Mouse (Mus musculus) midbrain, embryonic 15.5 days (tissue): ENCODE measurements around the gene Gm20388. TPM values are rescaled to one million over a fixed set of nuclear protein-coding genes. Genes with fewer than 3 reads are reported as not detected.

Experiments
- ATAC-seq: fragments of 200-750 bp; cut with Nextera tagmentation; replicated peaks from 2 replicates; pipeline ENCODE4 v1.8.0; 2017; ENCODE audit warnings: moderate TSS enrichment
- H3K27ac ChIP-seq: fragments of 300-500 bp; sonication (generic); 2 replicates; pipeline ENCODE4 v1.5.1; 2015; ENCODE audit warnings: mild to moderate bottlenecking, inconsistent platforms
- H3K27me3 ChIP-seq: fragments of 300-500 bp; sonication (generic); replicated peaks from 2 replicates; pipeline ENCODE4 v1.6.1; 2015; ENCODE audit warnings: inconsistent platforms
- H3K36me3 ChIP-seq: fragments of 300-500 bp; sonication (generic); replicated peaks from 2 replicates; pipeline ENCODE4 v1.6.1; 2015; ENCODE audit warnings: inconsistent platforms
- H3K4me1 ChIP-seq: fragments of 300-500 bp; sonication (generic); 2 replicates; pipeline ENCODE4 v1.6.1; 2015; ENCODE audit warnings: inconsistent platforms
- H3K4me2 ChIP-seq: fragments of 300-500 bp; sonication (generic); 2 replicates; pipeline ENCODE4 v1.6.1; 2015; ENCODE audit warnings: inconsistent platforms, mild to moderate bottlenecking, moderate library complexity
- H3K4me3 ChIP-seq: fragments of 300-500 bp; sonication (generic); 2 replicates; pipeline ENCODE4 v1.5.1; 2015; ENCODE audit warnings: mild to moderate bottlenecking, inconsistent platforms
- H3K9ac ChIP-seq: fragments of 300-500 bp; sonication (generic); 2 replicates; pipeline ENCODE4 v1.6.1; 2015; ENCODE audit warnings: mild to moderate bottlenecking, inconsistent platforms
- H3K9me3 ChIP-seq: fragments of 300-500 bp; sonication (generic); 2 replicates; pipeline ENCODE4 v1.6.1; 2016; ENCODE audit warnings: inconsistent platforms
- WGBS: fragments of 180-500 bp; shearing (Covaris S2); methylation state at CpG from one replicate; pipeline ENCODE4 v1.1.7; 2015; ENCODE audit warnings: mixed read lengths; 5-methylcytosine and 5-hydroxymethylcytosine counted together
- polyA plus RNA-seq: library from polyadenylated mRNA; unstranded; fragments of >200 nt; fragmentation: Nextera tagmentation; extraction: Ambion mirVana; gene quantifications from 2 replicates; pipeline ENCODE4 v1.2.1, GENCODE M21; 2015

Gm20388 gene
- polyA plus RNA-seq, 1 experiment from 2014 or later, result 5.6 TPM

- Histone ChIP-seq H3K27me3 (no peaks in the 10 kb centered on the region), H3K4me1 (peaks cover 56% of the 10 kb centered on the region), H3K4me2 (no peak overlapping the region), H3K4me3 (no peak overlapping the region), H3K9me3 (no peaks in the 10 kb centered on the region), H3K27ac (peak overlapping the region; percentile 71), H3K9ac (no peak overlapping the region), H3K36me3 (no peaks in the 10 kb centered on the region)
- WGBS, result 62% methylated on average over 4 of the region's 4 CpGs
- ATAC-seq, result no peak
These were observed 4376.0 kb downstream of the Gm20388 start for GRCm38 (mm10) chr8:124286461-124287124.

- Histone ChIP-seq H3K9me3 (no peaks in the 10 kb centered on the region), H3K4me1 (peaks cover 46% of the 10 kb centered on the region), H3K27ac (no peak overlapping the region), H3K36me3 (no peaks in the 10 kb centered on the region), H3K9ac (no peak overlapping the region), H3K4me2 (no peak overlapping the region), H3K27me3 (no peaks in the 10 kb centered on the region), H3K4me3 (no peak overlapping the region)
- ATAC-seq, result no peak
- 87% methylated on average over 4 of the region's 4 CpGs for WGBS
These were observed 4377.7 kb downstream of the Gm20388 start for GRCm38 (mm10) chr8:124288215-124288864.

DNA sequence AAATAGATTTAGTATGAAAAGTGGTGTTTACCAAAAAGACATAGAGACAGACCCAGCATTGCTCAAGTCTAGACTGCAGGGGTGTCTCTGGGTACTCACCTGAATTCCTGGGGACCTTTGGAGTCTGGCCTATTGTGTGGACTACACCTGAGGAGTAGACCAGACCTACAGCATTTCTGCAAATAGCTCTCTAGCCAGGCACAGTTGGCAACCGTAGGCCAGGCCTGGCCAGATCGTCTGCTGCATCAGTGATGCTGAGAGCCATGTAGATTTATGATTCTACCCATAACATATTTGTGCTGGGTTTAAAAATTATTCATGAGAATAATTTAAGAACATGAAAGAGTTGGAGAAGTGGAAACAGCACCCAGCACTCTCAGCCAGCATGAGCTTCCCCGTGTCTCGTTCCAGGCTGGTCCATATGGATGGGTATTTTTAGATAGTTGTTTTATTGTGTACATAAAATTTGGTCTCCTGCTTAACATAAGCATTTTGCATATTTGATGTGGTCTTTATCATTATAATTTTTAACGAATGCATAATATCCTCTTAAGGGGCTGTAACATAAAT is 4378.9 kb downstream of the Gm20388 start:
- Histone ChIP-seq H3K27me3 (no peaks in the 10 kb centered on the region), H3K9me3 (no peaks in the 10 kb centered on the region), H3K4me1 (peaks cover 43% of the 10 kb centered on the region), H3K9ac (no peak overlapping the region), H3K4me3 (no peak overlapping the region), H3K27ac (no peak overlapping the region), H3K36me3 (no peaks in the 10 kb centered on the region), H3K4me2 (no peak overlapping the region)
- WGBS, result 85% methylated on average over 5 of the region's 5 CpGs
- no peak for ATAC-seq

GRCm38 (mm10) chr8:124290911-124291691 is 4380.5 kb downstream of the Gm20388 start:
- peaks cover 4% of the 10 kb centered on the region; the same call in 1 of the 2 replicates for H3K36me3 ChIP-seq
- H3K27ac ChIP-seq, result no peak overlapping the region
- WGBS, result 86% methylated on average over 9 of the region's 9 CpGs
- no peak for ATAC-seq
- H3K4me2 ChIP-seq, result no peak overlapping the region
- H3K27me3 ChIP-seq, result no peaks in the 10 kb centered on the region
- H3K9me3 ChIP-seq, result no peaks in the 10 kb centered on the region
- no peak overlapping the region for H3K4me3 ChIP-seq
- peaks cover 30% of the 10 kb centered on the region for H3K4me1 ChIP-seq
- no peak overlapping the region for H3K9ac ChIP-seq

DNA sequence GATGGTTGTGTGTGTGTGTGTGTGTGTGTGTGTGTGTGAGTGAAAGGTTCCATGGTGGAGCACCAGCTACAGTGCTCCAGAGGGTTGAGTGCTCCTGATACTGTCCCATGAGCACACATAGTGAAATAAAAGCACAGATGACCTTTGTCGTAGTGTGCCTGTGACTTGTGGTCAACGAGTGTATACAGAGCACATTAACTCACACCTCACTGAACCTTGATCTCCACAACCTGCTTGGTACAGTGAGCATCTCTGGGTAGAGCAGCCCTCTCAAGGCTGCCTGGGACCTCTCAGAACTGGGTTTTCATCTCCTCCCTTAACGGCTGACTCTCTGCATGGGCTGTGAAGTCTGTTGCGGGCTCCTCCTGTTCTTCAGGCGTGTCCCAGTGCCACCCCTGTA is 4381.1 kb downstream of the Gm20388 start:
- WGBS, result 92% methylated on average over 5 of the region's 5 CpGs
- H3K27me3 ChIP-seq, result no peaks in the 10 kb centered on the region
- peaks cover 4% of the 10 kb centered on the region; the same call in 1 of the 2 replicates for H3K36me3 ChIP-seq
- no peak overlapping the region for H3K4me3 ChIP-seq
- no peak for ATAC-seq
- no peak overlapping the region for H3K9ac ChIP-seq
- no peaks in the 10 kb centered on the region for H3K9me3 ChIP-seq
- H3K27ac ChIP-seq, result no peak overlapping the region
- H3K4me2 ChIP-seq, result no peak overlapping the region
- H3K4me1 ChIP-seq, result peaks cover 24% of the 10 kb centered on the region

- WGBS, result 77% methylated on average over 9 of the region's 9 CpGs
- Histone ChIP-seq H3K27ac (no peak overlapping the region), H3K9me3 (no peaks in the 10 kb centered on the region), H3K4me3 (no peak overlapping the region), H3K4me2 (no peak overlapping the region), H3K9ac (no peak overlapping the region), H3K27me3 (no peaks in the 10 kb centered on the region), H3K4me1 (peaks cover 19% of the 10 kb centered on the region), H3K36me3 (peaks cover 4% of the 10 kb centered on the region; the same call in 1 of the 2 replicates)
- ATAC-seq, result no peak
These were observed 4382.3 kb downstream of the Gm20388 start for GRCm38 (mm10) chr8:124292965-124293364.

DNA sequence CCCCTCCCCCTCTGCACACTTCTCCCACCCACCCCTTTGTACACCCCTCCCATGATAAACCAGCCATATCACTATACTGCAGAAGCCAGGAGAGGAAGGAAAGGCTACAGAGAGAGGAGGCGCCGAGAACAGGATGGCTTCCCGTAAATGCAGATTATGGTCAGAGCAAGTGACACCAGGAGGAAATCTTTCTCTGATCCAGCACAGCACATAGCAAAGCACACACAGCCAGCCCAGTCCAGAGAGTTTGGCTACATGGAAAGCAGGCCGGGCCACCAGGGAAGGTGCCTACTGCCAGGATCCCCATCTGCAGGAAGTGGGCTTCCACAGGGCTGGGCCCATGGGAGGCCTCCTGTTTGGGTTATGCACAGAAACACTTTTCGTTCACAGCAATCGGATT is 4383.8 kb downstream of the Gm20388 start:
- 77% methylated on average over 6 of the region's 6 CpGs for WGBS
- no peak for ATAC-seq
- Histone ChIP-seq H3K4me2 (no peak overlapping the region), H3K4me1 (peaks cover 19% of the 10 kb centered on the region), H3K9ac (no peak overlapping the region), H3K4me3 (no peak overlapping the region), H3K36me3 (peaks cover 4% of the 10 kb centered on the region; the same call in 1 of the 2 replicates), H3K9me3 (no peaks in the 10 kb centered on the region), H3K27me3 (no peaks in the 10 kb centered on the region), H3K27ac (no peak overlapping the region)

DNA sequence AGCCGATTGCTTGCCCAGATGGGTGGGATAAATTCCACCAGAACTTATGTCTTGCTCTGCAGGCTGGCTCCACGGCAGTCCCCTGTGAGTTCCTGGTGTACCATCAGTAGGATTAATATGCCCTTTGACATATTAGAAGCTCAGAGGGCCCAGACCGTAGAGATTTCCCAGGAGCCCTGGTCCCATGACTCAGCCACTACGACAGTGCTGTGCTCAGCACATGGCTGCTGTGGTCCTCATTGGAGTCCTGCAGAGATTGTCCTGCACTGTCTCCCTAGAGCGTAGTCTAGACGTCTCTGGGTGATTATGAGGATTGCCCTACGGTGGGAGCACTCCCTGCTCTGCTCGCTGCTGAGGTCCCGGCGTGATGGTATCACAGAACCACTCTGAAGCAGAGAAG is 4384.3 kb downstream of the Gm20388 start:
- ATAC-seq, result no peak
- Histone ChIP-seq H3K36me3 (peaks cover 4% of the 10 kb centered on the region; the same call in 1 of the 2 replicates), H3K27me3 (no peaks in the 10 kb centered on the region), H3K4me3 (no peak overlapping the region), H3K4me1 (peaks cover 19% of the 10 kb centered on the region), H3K4me2 (no peak overlapping the region), H3K27ac (no peak overlapping the region), H3K9me3 (no peaks in the 10 kb centered on the region), H3K9ac (no peak overlapping the region)
- 76% methylated on average over 10 of the region's 10 CpGs for WGBS

GRCm38 (mm10) chr8:124295357-124295756 is 4384.7 kb downstream of the Gm20388 start:
- ATAC-seq, result no peak
- H3K9ac ChIP-seq, result no peak overlapping the region
- H3K9me3 ChIP-seq, result no peaks in the 10 kb centered on the region
- no peak overlapping the region for H3K4me3 ChIP-seq
- H3K27ac ChIP-seq, result no peak overlapping the region
- no peak overlapping the region for H3K4me2 ChIP-seq
- 94% methylated on average over 6 of the region's 6 CpGs for WGBS
- H3K4me1 ChIP-seq, result peaks cover 19% of the 10 kb centered on the region
- H3K27me3 ChIP-seq, result no peaks in the 10 kb centered on the region
- H3K36me3 ChIP-seq, result peaks cover 4% of the 10 kb centered on the region; the same call in 1 of the 2 replicates

- Histone ChIP-seq H3K27me3 (no peaks in the 10 kb centered on the region), H3K36me3 (no peaks in the 10 kb centered on the region; the same call in 1 of the 2 replicates), H3K4me3 (no peak overlapping the region), H3K9ac (no peak overlapping the region), H3K9me3 (no peaks in the 10 kb centered on the region), H3K27ac (no peak overlapping the region), H3K4me1 (0 out of 2 replicates have a peak, but pooled peaks cover 8% of the 10 kb centered on the region), H3K4me2 (no peak overlapping the region)
- no peak for ATAC-seq
- 95% methylated on average over 4 of the region's 4 CpGs for WGBS
These were observed 4390.9 kb downstream of the Gm20388 start for GRCm38 (mm10) chr8:124301512-124301911.

GRCm38 (mm10) chr8:124301935-124302555 is 4391.4 kb downstream of the Gm20388 start:
- H3K4me3 ChIP-seq, result no peak overlapping the region
- H3K9ac ChIP-seq, result no peak overlapping the region
- no peaks in the 10 kb centered on the region; the same call in 1 of the 2 replicates for H3K36me3 ChIP-seq
- no peaks in the 10 kb centered on the region for H3K27me3 ChIP-seq
- no peak overlapping the region for H3K4me2 ChIP-seq
- no peak for ATAC-seq
- no peak overlapping the region for H3K27ac ChIP-seq
- no peaks in the 10 kb centered on the region for H3K9me3 ChIP-seq
- H3K4me1 ChIP-seq, result 0 out of 2 replicates have a peak, but pooled peaks cover 8% of the 10 kb centered on the region
- 86% methylated on average over 7 of the region's 7 CpGs for WGBS
